Mouse (Mus musculus): ENCODE measurements around the gene Slc23a3. TPM values are rescaled to one million over a fixed set of nuclear protein-coding genes. Genes with fewer than 3 reads are reported as not detected.

Gene Slc23a3
- total RNA-seq (2022) = under 1 TPM; 0.53 to 0.71 (median 0.61) TPM

DNA sequence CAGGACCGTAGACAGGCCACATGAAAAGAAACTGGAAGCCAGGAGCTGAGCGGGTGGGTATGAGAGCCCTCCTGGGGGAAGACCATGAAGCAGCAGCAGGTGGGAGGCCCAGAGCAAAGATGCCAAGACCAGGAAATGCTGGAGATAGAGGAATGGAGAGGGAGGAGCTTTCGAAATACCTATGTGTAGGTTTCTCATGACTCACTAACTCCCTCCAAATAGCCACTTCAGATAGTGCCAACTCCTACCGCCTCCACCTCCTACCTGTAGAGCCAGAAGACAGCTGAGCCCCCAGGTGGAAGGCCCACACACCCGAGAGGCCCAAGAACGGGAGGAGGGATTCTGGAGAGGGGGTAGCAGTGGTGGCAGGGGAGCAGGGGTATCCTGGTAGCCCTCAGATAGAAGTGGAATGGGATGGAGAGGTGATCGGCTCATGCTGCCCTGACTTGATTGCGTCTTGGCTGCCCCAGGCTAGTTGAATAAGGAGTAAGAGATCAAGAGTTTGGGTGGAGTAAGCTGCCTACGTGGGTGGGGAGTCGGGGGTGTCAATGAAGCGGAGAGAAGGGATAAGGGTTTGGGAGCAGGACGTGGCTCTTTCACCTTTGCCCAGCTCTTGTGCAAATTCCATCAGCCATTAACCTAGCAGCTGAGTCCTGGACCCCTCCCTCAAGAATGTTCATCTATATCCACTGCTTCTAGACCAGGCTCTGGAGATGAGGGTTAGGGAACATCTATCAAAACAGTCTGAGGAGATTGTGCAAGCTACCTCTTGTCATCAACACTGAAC is at the start of gene Slc23a3:
Gene Slc23a3, minus strand, starts transcription at position 470 of the 787 bp plus-strand sequence.
- DNase-seq (ENCODE audit: low spot score) = no peak

DNA sequence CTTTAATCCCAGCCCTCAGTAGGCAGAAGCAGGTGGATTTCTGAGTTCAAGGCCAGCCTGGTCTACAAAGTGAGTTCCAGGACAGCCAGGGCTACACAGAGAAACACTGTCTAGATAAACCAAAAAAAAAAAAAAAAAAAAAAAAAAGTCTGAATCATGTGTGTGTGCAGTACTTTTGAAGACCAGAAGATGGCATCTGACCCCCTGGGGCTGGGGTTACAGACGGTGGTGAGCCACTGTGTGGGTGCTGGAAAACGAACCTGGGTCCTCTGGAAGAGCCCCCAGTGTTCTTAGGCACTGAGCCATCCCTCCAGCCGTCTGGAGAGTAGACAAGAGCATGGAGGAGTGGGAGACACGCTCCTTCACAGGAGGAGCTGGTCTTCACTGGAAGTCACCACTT is 48.5 kb upstream of the Slc23a3 start:
- no peak for DNase-seq (ENCODE audit: low spot score)

DNA sequence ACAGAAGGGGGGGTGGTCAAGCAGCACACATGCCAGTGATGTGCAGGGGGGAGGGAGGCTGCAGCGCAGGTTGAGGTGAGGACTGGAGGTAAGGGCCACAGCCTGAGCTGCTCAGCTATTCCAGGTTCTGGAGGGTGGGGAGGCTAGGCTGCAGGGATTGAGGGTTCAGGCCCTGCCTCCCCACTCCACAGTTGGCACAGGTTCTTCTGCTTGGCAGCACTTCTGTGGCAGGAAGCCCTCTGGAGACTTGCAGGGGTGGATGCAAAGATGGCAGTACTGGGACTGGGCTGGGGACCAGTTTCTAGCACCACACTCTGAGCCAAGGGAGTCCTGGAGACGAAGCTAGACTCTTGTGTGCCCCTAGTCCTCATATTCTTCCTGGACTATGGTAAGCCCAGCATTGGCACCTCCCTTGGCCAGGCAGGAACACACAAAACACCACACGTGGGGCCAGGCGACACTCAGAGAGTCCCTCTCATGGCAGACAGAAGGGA is 47.7 kb upstream of the Slc23a3 start:
- no peak for DNase-seq (ENCODE audit: low spot score)

DNA sequence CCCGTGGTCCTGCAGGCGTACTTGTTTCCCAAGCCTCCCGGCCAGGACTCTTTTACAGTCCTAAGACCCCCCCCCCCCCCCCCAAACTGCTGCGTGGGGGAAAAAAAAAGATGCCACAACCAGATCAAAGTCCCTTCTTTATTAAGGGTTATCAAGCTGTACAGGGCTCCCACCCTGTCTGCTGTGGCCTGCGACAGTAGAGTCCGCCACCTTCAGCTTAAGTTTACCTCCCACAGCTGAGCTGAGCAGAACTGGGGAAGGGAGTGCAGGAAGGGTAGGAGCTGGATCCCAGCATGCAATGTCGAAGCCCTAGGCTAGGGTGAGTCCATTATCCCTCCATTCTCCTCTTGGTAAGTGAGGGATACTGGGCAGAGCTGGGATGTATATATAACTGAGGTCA is 47.1 kb upstream of the Slc23a3 start:
- no peak for DNase-seq (ENCODE audit: low spot score)

DNA sequence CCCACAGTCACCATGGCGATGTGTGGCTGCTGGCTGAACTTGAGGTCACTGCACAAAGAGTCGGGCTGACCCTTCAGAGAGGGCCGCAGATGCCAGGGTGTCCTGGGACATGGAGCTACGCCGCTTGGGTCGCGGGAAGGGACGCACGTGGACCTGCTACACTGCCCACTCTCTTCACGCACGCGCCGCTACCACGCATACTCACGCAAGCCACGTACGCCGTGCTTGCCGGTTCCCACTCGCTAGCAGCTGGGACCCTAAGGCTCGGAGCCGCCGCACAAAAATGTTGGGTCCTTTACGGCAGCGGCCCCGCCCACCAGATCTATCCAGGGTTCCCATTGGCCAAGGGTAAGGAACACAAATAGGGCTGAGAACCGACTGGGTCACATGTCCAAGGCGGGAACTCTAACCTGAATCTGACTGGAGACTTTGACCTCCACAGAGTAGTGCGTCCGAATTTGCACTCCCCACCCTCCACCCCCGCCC is 46.5 kb upstream of the Slc23a3 start, which contains the start of gene Abcb6:
Gene Abcb6, minus strand, starts transcription at position 288 of the 486 bp plus-strand sequence.
- peak; percentile 88 for DNase-seq (ENCODE audit: low spot score)

DNA sequence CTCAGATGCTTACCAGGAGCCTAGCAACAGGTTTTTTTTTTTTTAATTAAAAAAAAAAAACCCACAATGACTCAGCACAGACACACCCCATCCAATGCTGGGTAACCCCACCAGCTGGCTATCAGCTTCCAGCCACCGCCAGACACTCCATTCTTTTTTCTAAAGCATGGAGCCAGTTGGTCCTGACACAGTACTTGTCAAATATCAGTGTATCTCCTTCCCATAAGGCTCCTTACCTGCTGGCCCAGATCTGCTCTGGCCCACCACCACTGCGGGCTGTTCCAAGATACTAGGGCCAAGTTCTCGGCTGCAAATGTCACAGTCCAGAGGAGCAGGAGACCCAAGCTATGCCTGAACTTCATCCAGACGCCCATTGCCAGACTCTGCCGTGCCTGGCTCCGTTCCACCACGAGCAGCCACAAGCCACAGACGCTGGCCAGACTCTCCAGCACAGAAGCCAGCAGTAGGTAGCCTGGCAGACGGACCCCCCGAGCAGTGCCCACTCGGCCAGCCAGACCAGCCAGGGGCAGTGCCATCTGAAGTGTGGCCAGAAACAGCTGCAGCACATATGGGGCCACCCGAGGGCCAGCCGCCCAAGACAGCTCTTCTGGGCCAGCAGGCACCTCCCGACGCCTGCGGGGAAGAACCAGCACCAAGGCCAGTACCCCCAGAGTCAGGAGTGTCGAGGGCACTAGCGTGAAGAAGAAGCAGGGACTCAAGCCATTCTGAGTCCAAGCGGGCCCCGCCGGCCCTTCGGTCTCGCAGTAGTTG is 45.8 kb upstream of the Slc23a3 start:
- DNase-seq (ENCODE audit: low spot score) = peak; percentile 27

DNA sequence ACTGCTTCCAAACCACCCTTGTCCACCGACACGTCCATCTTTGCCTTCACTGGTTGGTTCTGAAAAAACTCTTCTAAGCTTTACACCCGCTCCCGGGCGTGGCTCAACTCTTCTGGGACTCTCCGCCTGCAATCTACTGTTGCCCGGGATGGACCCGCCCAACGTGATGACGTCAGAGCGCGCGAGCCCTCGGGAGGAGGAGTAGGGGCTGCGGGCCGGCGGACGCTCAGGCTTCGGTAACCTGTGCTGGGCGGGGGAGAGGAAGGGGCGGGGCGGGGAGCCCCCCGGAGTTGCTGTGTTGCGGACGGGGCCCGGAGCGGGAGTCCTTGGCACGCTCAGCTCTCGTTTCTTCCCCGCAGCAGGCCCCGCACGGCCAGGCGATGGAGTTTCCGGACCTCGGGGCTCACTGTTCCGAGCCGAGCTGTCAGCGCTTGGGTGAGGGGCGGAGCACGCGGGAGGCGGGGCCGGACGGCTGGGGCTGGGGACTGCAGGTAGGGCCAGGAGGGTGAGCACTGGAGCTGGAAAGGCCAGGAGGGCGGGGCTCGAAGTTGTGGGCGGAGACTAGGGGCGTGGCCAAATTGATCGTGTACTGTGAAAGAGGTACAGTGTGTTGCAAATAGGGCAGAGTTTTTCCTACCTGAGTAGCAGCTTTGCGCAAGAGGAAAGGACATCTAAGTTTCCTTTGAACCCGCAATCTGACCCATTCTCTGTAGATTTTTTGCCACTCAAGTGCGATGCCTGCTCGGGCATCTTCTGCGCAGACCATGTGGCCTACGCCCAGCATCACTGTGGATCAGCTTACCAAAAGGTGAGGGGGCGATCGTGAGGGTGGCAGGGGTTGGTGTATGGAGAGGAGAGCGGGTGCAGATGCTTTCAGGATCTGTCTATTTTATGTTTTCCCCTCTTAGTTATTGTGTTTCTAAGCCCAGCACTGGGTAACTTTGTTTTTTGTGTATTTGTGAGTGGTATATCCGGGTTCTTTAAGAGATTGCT is 35.1 kb upstream of the Slc23a3 start, which contains the start of gene Zfand2b:
Gene Zfand2b, plus strand, starts transcription at position 175 of the 993 bp plus-strand sequence.
- DNase-seq (ENCODE audit: low spot score) = peak; percentile 96

DNA sequence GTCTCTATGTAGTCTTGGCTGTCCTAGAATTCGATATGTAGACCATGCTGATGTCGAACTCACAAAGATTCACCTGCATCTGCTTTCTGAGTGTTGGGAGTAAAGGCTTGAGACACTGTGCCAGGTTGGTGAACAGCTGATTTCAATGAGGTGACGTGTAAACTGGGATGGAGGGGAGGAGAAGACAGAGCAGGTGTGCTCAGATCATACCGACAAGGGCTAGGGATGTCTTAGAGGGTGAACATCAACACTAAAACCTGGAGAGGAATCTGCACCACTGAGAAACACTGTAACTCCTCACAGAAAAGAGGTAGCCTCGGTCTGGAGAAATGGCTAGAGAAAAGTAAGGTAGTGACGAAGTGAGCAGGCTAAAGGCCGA is 34.4 kb upstream of the Slc23a3 start:
- DNase-seq (ENCODE audit: low spot score) = no peak

DNA sequence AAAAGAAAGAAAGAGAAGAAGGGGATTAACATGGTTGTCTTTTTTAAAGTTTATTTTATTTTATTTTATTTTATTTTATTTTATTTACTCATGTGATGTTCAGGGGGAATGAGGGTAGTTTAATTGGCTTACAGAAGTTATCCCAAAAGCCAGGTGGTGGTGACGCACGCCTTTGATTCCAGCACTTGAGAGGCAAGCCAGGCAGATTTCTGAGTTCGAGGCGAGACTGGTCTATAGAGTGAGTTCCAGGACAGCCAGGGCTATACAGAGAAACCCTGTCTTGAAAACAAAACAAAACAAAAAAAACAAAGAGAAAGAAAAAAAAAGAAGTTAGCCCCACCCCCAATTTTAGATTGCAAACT is 26.5 kb upstream of the Slc23a3 start:
- no peak for DNase-seq (ENCODE audit: low spot score)

DNA sequence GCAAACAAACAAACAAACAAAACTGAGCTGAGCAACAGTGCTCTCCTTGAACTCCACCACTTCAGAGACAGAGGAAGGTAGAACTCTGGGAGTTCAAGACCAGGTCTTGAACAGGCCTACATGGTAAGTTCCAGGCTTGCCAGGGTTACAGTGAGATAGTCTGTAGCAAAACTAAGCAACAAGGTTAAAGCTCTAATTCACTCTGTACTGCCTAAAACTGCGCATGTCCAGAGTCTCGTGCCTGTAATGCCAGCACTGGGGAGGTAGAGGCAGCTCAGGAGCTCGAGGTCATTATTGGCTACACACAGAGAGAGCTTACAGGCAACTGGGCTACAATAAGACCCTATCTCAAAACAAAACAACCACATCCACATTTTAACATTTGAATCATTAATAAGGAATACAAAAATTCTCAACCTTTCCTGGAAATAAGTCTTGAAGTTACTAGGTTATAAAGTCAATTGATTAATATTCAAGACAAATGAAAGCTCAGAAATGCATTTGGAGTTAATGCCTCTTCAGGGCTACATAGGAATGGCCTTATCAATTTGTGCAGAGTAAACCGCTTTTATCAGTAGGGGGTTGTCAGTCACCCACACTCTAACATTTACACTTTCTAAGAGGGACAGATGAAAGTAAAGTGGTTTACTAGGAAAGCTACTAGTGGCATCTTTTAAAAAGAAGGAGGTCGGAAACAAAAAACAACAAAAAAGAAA is 26.0 kb upstream of the Slc23a3 start:
- no peak for DNase-seq (ENCODE audit: low spot score)

DNA sequence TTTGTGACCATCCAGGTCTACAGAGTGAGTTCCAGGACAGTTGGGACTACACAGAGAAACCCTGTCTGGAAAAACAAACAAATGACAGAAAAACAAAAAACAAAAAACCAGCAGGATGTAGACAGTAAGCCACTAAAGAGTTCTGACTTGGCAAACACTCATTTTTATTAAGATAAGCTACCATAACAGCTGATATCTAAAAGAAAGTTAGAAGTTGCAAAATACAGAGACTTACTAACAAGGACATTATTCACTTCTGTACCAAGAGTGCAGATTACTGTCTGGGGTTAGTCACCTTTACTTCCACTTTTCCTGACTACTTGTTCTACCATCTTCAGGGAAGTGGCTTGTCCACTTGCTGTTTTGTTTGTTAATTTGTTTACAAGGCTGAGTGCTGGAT is 25.3 kb upstream of the Slc23a3 start:
- no peak for DNase-seq (ENCODE audit: low spot score)

DNA sequence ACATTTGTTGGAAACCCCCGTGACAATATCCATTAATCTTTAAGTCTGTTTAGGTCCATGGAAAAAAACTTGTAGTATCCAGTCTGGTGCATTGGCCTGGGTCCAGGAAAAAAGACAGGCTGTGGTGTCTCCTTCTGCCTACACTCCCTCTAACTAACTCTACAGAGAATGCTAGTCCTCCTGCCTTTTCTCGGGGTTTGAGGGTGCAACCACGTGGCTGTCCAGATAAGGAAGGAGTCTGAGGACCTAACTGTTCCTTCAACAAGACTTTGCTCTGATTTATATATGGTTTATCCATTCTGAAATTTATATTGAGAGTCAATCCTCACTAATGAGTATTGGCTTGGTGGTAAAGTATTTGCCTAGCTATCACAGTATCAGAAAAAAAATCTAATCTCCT is 22.1 kb upstream of the Slc23a3 start:
- DNase-seq (ENCODE audit: low spot score) = no peak

DNA sequence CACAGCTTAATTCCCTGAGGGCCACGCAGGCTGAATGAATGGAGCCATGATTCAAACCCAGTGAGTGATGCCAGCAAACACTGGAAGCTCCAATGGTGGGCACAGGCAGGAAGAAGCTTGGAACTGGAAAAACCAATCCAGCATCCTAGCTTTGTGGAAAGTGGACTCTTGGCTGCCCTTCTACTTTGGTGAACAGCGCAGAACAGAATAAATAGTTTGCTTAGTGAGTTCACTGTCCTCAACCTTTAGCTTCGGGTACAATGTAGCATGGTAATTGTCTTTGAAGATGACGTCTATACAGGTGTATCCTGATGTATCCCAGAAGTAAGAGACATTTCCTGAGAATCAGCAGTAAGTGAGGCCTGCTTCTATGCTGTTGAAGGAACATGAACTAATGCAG is 15.0 kb upstream of the Slc23a3 start:
- DNase-seq (ENCODE audit: low spot score) = no peak

DNA sequence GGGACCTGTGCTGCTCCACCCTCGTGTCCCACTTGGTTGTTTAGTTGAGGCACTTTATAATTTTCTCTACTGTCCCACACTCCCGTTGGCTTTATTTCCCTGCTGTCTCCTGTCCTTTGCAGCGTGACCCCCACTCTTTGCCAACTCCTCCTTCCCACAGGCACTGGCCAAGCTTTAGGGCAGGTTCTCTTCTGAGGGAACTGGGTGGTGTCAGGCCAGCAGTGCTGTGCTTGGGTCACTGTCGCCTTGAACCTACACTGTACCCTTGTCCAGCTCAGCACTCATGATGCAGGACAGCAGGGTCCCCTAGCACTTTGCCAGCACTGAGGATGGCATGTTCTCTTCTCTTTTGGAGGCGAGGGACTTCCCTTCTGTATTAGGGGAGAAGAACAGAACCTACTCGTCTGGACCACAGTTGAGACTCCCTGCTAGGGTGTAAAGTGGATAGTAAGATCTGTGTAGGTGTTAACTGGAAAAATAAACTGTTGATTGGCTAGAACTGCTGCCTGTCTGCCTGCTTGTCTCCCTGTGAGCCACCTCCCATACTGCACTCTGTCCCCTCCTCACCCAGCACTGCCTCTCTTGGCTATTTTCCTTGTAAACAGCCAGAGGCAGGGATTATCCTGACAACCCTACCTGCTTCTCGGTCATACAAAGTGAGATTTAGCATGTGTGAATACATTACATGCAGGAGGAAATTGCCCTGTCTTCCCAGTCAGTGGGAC is 13.9 kb upstream of the Slc23a3 start:
- no peak for DNase-seq (ENCODE audit: low spot score)

DNA sequence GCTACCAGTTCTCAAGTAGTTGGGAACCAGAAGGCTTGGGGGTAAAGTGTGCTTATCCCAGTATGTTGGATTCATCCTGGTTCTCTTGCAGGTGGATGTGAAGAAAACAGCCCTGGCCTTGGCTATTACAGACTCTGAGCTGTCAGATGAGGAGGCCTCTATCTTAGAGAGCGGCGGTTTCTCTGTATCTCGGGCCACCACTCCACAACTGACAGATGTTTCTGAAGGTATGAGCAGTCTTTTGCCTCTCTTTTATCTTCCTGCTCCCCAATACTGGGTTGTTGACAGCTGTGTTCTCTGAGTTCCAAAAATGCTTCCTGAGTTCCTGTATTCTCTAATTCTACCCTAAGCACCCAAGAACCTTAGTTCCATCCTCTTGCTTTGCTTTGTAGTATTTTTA is 11.9 kb upstream of the Slc23a3 start:
- DNase-seq (ENCODE audit: low spot score) = no peak

DNA sequence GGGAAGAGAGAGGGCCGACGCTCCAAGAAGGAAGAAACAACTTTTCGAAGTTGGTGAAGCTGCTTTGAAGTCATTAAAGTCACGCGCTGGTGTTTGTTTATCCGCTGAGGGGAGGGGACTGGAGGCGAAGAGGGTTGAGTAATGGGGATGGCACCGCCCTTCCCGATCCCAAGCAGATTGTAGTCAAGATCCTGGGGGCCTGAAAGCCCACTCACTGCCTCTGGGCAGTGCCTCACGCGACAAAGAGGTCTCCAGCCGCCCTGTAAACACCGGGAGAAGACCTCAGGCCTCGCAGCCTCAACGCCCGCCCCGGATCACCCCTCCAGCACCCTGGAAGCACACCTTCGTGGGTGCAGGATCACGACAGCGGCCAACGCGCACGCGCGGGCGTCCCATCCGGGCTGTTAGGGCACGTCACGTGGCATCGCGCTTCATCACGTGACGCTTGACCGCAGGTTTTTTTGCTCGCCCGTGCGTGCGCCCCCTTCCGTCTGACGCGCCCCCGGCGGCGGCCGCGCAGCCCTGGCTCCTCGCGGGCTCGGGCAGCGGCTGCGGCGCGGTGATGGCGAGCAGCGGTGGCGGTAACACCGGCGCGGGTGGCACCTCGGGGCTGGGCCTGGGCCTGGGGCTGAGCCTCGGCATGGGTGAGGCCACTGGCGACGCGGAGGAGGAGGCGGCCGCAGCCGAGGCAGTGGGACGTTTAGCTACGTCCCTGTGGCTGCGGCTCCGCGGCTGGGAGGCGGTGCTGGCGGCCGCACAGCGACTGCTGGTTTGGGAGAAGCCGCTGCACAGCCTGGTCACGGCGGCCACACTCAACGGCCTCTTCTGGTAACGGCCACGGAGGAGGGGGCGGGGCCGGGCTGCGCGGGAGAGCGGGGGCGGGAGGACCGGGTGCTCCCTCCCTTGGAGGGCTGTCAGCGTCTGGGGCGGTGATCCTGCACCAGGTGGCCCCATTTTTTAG is 8.9 kb upstream of the Slc23a3 start, which contains the start of the genes Cnppd1 and Retreg2:
Gene Cnppd1, minus strand, starts transcription at position 411 of the 961 bp plus-strand sequence.
Gene Retreg2, plus strand, starts transcription at position 478 of the 961 bp plus-strand sequence.
- peak; percentile 95 for DNase-seq (ENCODE audit: low spot score)

DNA sequence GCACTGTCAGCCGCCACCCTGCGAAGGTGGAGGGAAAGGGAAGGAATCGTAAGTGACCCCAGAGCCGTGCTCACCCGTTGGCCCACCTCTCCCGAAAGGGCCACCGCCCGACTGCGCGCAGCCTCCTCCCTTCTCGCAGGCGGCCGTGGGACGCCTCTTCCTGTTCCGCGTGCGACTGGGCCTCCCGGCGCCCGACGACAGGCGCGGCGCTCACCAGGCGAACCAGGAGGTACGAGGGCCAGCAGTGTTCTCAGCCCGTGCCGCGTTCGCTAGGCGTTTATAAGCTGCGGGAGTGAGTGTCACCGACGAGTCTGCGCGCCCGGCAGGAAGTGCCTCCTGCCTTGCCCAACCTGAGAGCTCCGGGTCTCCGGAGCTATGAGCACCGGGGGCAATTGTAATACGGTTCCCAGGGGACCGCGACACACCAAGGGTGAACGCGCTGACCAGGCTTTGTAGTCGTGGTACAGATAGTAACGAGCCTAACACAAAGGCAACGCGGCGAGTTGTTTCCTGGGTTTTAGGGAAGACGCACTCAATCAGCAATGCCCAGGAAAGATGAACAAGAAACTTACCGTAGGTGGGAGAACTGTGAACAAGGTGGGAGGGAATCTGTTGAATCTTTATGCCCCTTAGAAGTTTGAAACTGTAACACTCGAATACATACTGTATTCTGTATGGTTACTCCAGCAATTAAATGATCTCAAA is 7.9 kb upstream of the Slc23a3 start:
- DNase-seq (ENCODE audit: low spot score) = peak; percentile 68

DNA sequence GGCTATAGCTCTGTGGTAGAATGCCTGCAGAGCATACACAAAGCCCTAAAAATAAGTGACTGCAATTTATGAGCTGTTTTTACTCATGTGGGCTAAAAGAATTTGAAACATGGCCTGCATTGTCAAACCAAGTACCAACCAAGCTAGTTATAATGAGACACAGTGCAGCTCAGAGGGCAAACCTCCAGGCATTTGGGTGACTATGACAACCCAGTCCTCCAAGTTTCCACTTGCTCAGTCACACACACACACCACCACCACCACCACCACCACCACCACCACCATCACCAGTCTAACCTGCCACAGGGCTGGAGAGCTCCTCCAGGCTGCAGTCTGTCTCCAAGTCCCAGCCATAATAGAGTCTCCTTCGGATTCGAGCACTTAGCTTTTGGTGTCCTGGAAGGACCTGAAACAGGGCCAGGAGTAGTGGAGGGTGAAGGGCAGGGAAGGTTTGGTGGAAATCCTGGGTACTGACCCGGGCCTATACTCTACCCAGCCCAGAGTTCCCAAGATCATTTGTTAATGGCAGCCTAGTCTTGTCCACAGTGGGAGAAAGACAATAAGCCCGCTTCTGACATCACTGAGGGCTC is 7.0 kb upstream of the Slc23a3 start:
- DNase-seq (ENCODE audit: low spot score) = no peak
